Mouse (Mus musculus) kidney, postnatal 0 days (tissue): ENCODE data around the gene Cd300ld5. TPM values are rescaled to one million over a fixed set of nuclear protein-coding genes. Genes with fewer than 3 reads are reported as not detected.
"Not testable (repeated sequence)": the region's sequence is repeated elsewhere in the genome, so short reads cannot be mapped to it uniquely, and the experiment has no call there.

Experiments used
- ATAC-seq: fragments of 200-750 bp; cut with Nextera tagmentation; replicated peaks from 2 replicates; pipeline ENCODE4 v1.8.0; 2017; ENCODE audit warnings: low read depth, moderate number of reproducible peaks, moderate TSS enrichment, moderate library complexity; ENCODE audit not compliant: low FRiP score
- DNase-seq: peaks from one replicate; pipeline ENCODE4 v3.0.0-alpha.2; 2016; ENCODE audit warnings: low spot score
- H3K27ac ChIP-seq: fragments of 300-500 bp; sonication (generic); 2 replicates; pipeline ENCODE4 v1.5.1; 2014; ENCODE audit warnings: mild to moderate bottlenecking
- H3K27me3 ChIP-seq: fragments of 300-500 bp; sonication (generic); 2 replicates; pipeline ENCODE4 v1.6.1; 2014; ENCODE audit warnings: low read length, mixed read lengths; ENCODE audit not compliant: insufficient read depth
- H3K36me3 ChIP-seq: fragments of 300-500 bp; sonication (generic); 2 replicates; pipeline ENCODE4 v1.6.1; 2014; ENCODE audit warnings: low read length, mixed read lengths; ENCODE audit not compliant: insufficient read depth
- H3K4me1 ChIP-seq: fragments of 300-500 bp; sonication (generic); replicated peaks from 2 replicates; pipeline ENCODE4 v1.6.1; 2014; ENCODE audit warnings: antibody characterized with exemption, low read length, mixed read lengths; ENCODE audit not compliant: insufficient read depth
- H3K4me2 ChIP-seq: fragments of 300-500 bp; sonication (generic); 2 replicates; pipeline ENCODE4 v1.6.1; 2014; ENCODE audit warnings: mild to moderate bottlenecking, low read length, moderate library complexity, mixed read lengths
- H3K4me3 ChIP-seq: fragments of 300-500 bp; sonication (generic); replicated peaks from 2 replicates; pipeline ENCODE4 v1.5.1; 2014; ENCODE audit warnings: low read depth, low read length
- H3K9ac ChIP-seq: fragments of 300-500 bp; sonication (generic); 2 replicates; pipeline ENCODE4 v1.6.1; 2014; ENCODE audit warnings: low read depth, low read length
- H3K9me3 ChIP-seq: fragments of 300-500 bp; sonication (generic); replicated peaks from 2 replicates; pipeline ENCODE4 v1.6.1; 2016; ENCODE audit warnings: low read length, inconsistent platforms, mixed read lengths
- CTCF ChIP-seq: IDR thresholded peaks from 2 replicates; pipeline ENCODE4 v1.5.1; 2016; ENCODE audit warnings: antibody characterized with exemption, low read depth, mild to moderate bottlenecking, moderate library complexity
- WGBS: fragments of 180-500 bp; shearing (Covaris S2); extraction: QIAGEN DNeasy Blood & Tissue Kit; methylation state at CpG from one replicate; pipeline ENCODE4 v1.1.7; 2014; 5-methylcytosine and 5-hydroxymethylcytosine counted together
- polyA plus RNA-seq: library from polyadenylated mRNA; unstranded; fragments of >200 nt; fragmentation: Nextera tagmentation; extraction: Ambion mirVana; gene quantifications from 2 replicates; pipeline ENCODE4 v1.2.1, GENCODE M21; 2015

Gene Cd300ld5
- polyA plus RNA-seq, result not detected in 2 replicates

DNA sequence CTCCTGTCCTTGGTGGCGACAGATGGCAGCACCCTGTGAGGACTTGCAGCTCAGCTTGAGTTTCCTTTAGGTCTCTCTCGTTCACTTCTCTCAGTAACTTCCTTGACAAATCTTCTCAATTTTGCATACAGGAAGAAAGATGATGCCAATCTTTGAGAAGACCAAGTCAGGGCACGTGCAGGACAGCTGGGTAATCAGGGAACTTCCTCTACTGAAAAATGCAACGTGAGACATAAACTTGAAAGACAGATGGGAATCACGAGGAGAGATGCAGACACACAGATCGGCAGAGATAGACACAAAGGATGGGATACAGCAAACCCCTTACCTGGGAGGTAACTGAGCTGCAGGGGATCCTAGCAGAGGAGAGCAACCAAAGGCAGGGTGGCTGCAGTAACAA, at the start of gene Cd300ld5:
TSS of gene Cd300ld5 (minus strand) at position 101 of the 400 bp plus-strand sequence.
- no CpG with 5 or more reads among the region's 6 CpGs for WGBS
- H3K9ac ChIP-seq, H3K27ac ChIP-seq, H3K36me3 ChIP-seq, H3K9me3 ChIP-seq, H3K4me2 ChIP-seq, H3K27me3 ChIP-seq, H3K4me1 ChIP-seq, H3K4me3 ChIP-seq, ATAC-seq, DNase-seq: not testable (repeated sequence)

- H3K9me3 ChIP-seq, result no peaks in the 10 kb centered on the region
- no peaks in the 10 kb centered on the region for H3K4me1 ChIP-seq
- no peaks in the 10 kb centered on the region for H3K27me3 ChIP-seq
- no peak for ATAC-seq
- H3K9ac ChIP-seq, result no peak overlapping the region
- TF ChIP-seq CTCF, result no peak
- DNase-seq, result no peak
- H3K27ac ChIP-seq, result no peak overlapping the region
- WGBS, result 43% methylated on average over 7 of the region's 7 CpGs
- no peak overlapping the region for H3K4me2 ChIP-seq
- H3K4me3 ChIP-seq, result no peak overlapping the region
- no peaks in the 10 kb centered on the region for H3K36me3 ChIP-seq
These were observed 48.6 kb upstream of the Cd300ld5 start for GRCm38 (mm10) chr11:115086213-115086612.

- ATAC-seq (no peak), DNase-seq (no peak)
- Histone ChIP-seq H3K4me3 (no peak overlapping the region), H3K4me2 (no peak overlapping the region), H3K27ac (no peak overlapping the region), H3K27me3 (no peaks in the 10 kb centered on the region), H3K4me1 (no peaks in the 10 kb centered on the region), H3K9ac (no peak overlapping the region), H3K36me3 (no peaks in the 10 kb centered on the region), H3K9me3 (no peaks in the 10 kb centered on the region)
- no peak for TF ChIP-seq CTCF
- 66% methylated on average over 8 of the region's 8 CpGs for WGBS
These were observed 47.5 kb upstream of the Cd300ld5 start for GRCm38 (mm10) chr11:115085064-115085463.

GRCm38 (mm10) chr11:115084595-115084994, 47.0 kb upstream of the Cd300ld5 start:
- ATAC-seq, result no peak
- 58% methylated on average over 12 of the region's 12 CpGs for WGBS
- TF ChIP-seq CTCF, result no peak
- H3K9ac ChIP-seq, result no peak overlapping the region
- no peak overlapping the region for H3K27ac ChIP-seq
- no peak overlapping the region for H3K4me2 ChIP-seq
- DNase-seq, result no peak
- H3K4me1 ChIP-seq, result no peaks in the 10 kb centered on the region
- H3K9me3 ChIP-seq, result no peaks in the 10 kb centered on the region
- no peak overlapping the region for H3K4me3 ChIP-seq
- no peaks in the 10 kb centered on the region for H3K27me3 ChIP-seq
- no peaks in the 10 kb centered on the region for H3K36me3 ChIP-seq

DNA sequence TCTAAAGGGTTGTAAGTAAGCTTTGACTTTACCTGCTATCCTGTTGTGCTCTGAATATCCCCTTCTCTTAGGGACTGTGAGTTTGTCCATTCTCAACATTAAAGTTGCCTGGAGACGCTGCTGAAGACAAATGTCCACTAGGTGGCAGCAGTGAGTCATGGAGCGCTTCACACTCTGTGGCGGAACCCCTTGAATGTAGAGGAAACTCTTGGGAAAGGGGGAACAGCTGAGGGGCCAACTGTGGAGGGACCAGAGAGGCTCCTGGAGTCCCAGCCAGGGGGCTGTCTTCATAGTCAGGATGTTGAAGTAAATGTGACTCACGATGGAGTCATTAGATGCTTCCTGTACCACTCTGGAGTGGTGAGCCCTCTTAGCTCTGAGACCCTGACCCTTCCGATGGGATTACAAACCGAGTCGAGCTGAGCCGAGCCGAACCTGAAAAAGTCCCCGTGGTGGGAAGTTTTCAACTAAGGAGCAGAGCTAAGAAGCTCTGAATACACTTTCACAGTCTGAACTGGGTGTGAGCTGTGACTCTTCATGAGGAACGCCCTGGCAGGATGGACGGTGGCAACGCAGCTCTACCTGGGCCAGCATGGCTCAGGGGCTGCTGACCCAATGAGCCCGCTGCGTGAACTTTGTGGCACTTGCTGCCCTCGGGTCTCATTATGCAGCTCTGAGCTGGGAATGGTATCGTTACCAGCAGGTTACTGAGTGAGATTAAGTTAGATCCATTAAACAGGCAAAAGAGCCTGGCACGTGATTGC, 46.0 kb upstream of the Cd300ld5 start:
- Histone ChIP-seq H3K27ac (no peak overlapping the region), H3K4me1 (no peaks in the 10 kb centered on the region), H3K4me2 (no peak overlapping the region), H3K9ac (no peak overlapping the region), H3K9me3 (no peaks in the 10 kb centered on the region), H3K27me3 (no peaks in the 10 kb centered on the region), H3K4me3 (no peak overlapping the region), H3K36me3 (no peaks in the 10 kb centered on the region)
- ATAC-seq, result no peak
- DNase-seq, result peak; percentile 84
- TF ChIP-seq CTCF, result peak; percentile 98
- 39% methylated on average over 18 of the region's 18 CpGs for WGBS

DNA sequence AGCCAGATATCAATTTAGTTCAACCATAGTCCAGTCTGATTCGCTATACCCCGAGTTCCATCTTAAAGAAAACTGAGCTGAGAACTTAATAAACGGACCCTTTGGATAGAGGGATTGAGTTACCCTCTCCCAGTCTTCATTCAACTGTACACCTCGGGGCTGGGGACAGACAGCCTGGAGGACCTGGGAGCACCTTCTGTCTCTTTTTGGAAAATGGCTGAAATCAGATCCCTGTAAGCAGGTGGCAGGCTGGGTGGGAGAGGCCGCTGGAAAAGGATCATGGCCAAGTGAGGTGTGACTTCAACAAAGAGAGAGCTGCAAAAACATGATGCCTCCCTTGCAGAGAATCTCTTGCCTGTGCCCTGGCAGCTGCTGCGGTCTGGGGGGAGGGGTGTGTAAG, 44.6 kb upstream of the Cd300ld5 start:
- no peak overlapping the region for H3K4me2 ChIP-seq
- no peak overlapping the region for H3K9ac ChIP-seq
- no peaks in the 10 kb centered on the region for H3K36me3 ChIP-seq
- WGBS, result 44% methylated on average over 6 of the region's 6 CpGs
- no peak overlapping the region for H3K4me3 ChIP-seq
- TF ChIP-seq CTCF, result no peak
- H3K4me1 ChIP-seq, result no peaks in the 10 kb centered on the region
- ATAC-seq, result no peak
- peak; percentile 57 for DNase-seq
- H3K9me3 ChIP-seq, result no peaks in the 10 kb centered on the region
- H3K27me3 ChIP-seq, result no peaks in the 10 kb centered on the region
- H3K27ac ChIP-seq, result no peak overlapping the region
